Mouse (Mus musculus) embryonic facial prominence, embryonic 14.5 days (tissue): Measurements from ENCODE around the gene Cep68. TPM values are rescaled to one million over a fixed set of nuclear protein-coding genes. Genes with fewer than 3 reads are reported as not detected.

Experiments used
- ATAC-seq: fragments of 200-750 bp; cut with Nextera tagmentation; 2 replicates; pipeline ENCODE4 v1.8.0; 2017; ENCODE audit warnings: low read depth, moderate number of reproducible peaks, moderate TSS enrichment
- DNase-seq: peaks from one replicate; pipeline ENCODE4 v3.0.0-alpha.2; 2015; ENCODE audit warnings: low spot score
- H3K27ac ChIP-seq: fragments of 300-500 bp; sonication (generic); replicated peaks from 2 replicates; pipeline ENCODE4 v1.5.1; 2014; ENCODE audit warnings: low read depth, mild to moderate bottlenecking, low read length, moderate library complexity
- H3K27me3 ChIP-seq: fragments of 300-500 bp; sonication (generic); replicated peaks from 2 replicates; pipeline ENCODE4 v1.6.1; 2014; ENCODE audit warnings: low read length; ENCODE audit not compliant: control insufficient read depth, insufficient read depth
- H3K36me3 ChIP-seq: fragments of 300-500 bp; sonication (generic); 2 replicates; pipeline ENCODE4 v1.6.1; 2014; ENCODE audit warnings: low read length, mixed read lengths; ENCODE audit not compliant: control insufficient read depth, insufficient read depth
- H3K4me1 ChIP-seq: fragments of 300-500 bp; sonication (generic); 2 replicates; pipeline ENCODE4 v1.6.1; 2014; ENCODE audit warnings: antibody characterized with exemption, low read length; ENCODE audit not compliant: control insufficient read depth, insufficient read depth
- H3K4me2 ChIP-seq: fragments of 300-500 bp; sonication (generic); 2 replicates; pipeline ENCODE4 v1.6.1; 2014; ENCODE audit warnings: low read depth, mild to moderate bottlenecking, low read length, moderate library complexity, mixed read lengths
- H3K4me3 ChIP-seq: fragments of 300-500 bp; sonication (generic); 2 replicates; pipeline ENCODE4 v1.5.1; 2014; ENCODE audit warnings: low read depth, mild to moderate bottlenecking, low read length
- H3K9ac ChIP-seq: fragments of 300-500 bp; sonication (generic); 2 replicates; pipeline ENCODE4 v1.6.1; 2014; ENCODE audit warnings: low read depth, mild to moderate bottlenecking, low read length, moderate library complexity, mixed read lengths
- H3K9me3 ChIP-seq: fragments of 300-500 bp; sonication (generic); 2 replicates; pipeline ENCODE4 v1.6.1; 2016; ENCODE audit warnings: low read length; ENCODE audit not compliant: control insufficient read depth
- WGBS: fragments of 180-500 bp; shearing (Covaris S2); extraction: QIAGEN DNeasy Blood & Tissue Kit; methylation state at CpG from one replicate; pipeline ENCODE4 v1.1.7; 2014; 5-methylcytosine and 5-hydroxymethylcytosine counted together
- polyA plus RNA-seq: library from polyadenylated mRNA; unstranded; fragments of >200 nt; fragmentation: Nextera tagmentation; extraction: Ambion mirVana; gene quantifications from 2 replicates; pipeline ENCODE4 v1.2.1, GENCODE M21; 2014

The Cep68 gene
- polyA plus RNA-seq, 1 experiment from 2014 or later: 27.9 TPM

GRCm38 (mm10) chr11:20245316-20245715, 3.9 kb downstream of the Cep68 start:
- DNase-seq: no peak
- WGBS: 81% methylated on average over 6 of the region's 6 CpGs
- H3K9ac ChIP-seq: no peak overlapping the region
- ATAC-seq: no peak
- no peaks in the 10 kb centered on the region for H3K27me3 ChIP-seq
- no peak overlapping the region for H3K4me3 ChIP-seq
- H3K9me3 ChIP-seq: no peaks in the 10 kb centered on the region
- no peak overlapping the region for H3K27ac ChIP-seq
- peaks cover 30% of the 10 kb centered on the region for H3K4me1 ChIP-seq
- H3K4me2 ChIP-seq: no peak overlapping the region
- peaks cover 32% of the 10 kb centered on the region for H3K36me3 ChIP-seq

GRCm38 (mm10) chr11:20244336-20245290, 4.6 kb downstream of the Cep68 start:
- H3K27me3 ChIP-seq: no peaks in the 10 kb centered on the region
- no peaks in the 10 kb centered on the region for H3K9me3 ChIP-seq
- H3K27ac ChIP-seq: peak overlapping the region; percentile 8; the same call in 1 of the 2 replicates
- H3K9ac ChIP-seq: no peak overlapping the region
- ATAC-seq: no peak
- H3K36me3 ChIP-seq: peaks cover 39% of the 10 kb centered on the region
- WGBS: 78% methylated on average over 16 of the region's 16 CpGs
- no peak for DNase-seq
- peaks cover 27% of the 10 kb centered on the region for H3K4me1 ChIP-seq
- no peak overlapping the region for H3K4me2 ChIP-seq
- no peak overlapping the region for H3K4me3 ChIP-seq

GRCm38 (mm10) chr11:20243214-20243913, 5.9 kb downstream of the Cep68 start:
- WGBS: 25% methylated on average over 9 of the region's 9 CpGs
- Histone ChIP-seq H3K27me3 (no peaks in the 10 kb centered on the region), H3K9me3 (no peaks in the 10 kb centered on the region), H3K4me2 (no peak overlapping the region), H3K27ac (0 out of 2 replicates have a peak overlapping the region, but pooled peaks have one; percentile 1), H3K9ac (no peak overlapping the region), H3K4me3 (no peak overlapping the region), H3K36me3 (peaks cover 52% of the 10 kb centered on the region), H3K4me1 (peaks cover 27% of the 10 kb centered on the region)
- peak; percentile 56; the same call in 1 of the 2 replicates for ATAC-seq
- peak; percentile 33 for DNase-seq

- Histone ChIP-seq H3K4me3 (no peak overlapping the region), H3K27me3 (no peaks in the 10 kb centered on the region), H3K27ac (0 out of 2 replicates have a peak overlapping the region, but pooled peaks have one; percentile 1), H3K4me2 (no peak overlapping the region), H3K9me3 (no peaks in the 10 kb centered on the region), H3K9ac (no peak overlapping the region), H3K36me3 (peaks cover 60% of the 10 kb centered on the region), H3K4me1 (peaks cover 19% of the 10 kb centered on the region)
- DNase-seq (no peak), ATAC-seq (no peak)
- WGBS: 80% methylated on average over 6 of the region's 6 CpGs
These were observed 6.7 kb downstream of the Cep68 start for GRCm38 (mm10) chr11:20242366-20243056.

- H3K36me3 ChIP-seq: peaks cover 69% of the 10 kb centered on the region
- H3K9me3 ChIP-seq: no peaks in the 10 kb centered on the region
- no peak for DNase-seq
- no peak overlapping the region for H3K4me3 ChIP-seq
- H3K27ac ChIP-seq: no peak overlapping the region
- no peak overlapping the region for H3K4me2 ChIP-seq
- no peaks in the 10 kb centered on the region for H3K27me3 ChIP-seq
- no peak overlapping the region for H3K9ac ChIP-seq
- H3K4me1 ChIP-seq: peaks cover 12% of the 10 kb centered on the region
- no peak for ATAC-seq
- WGBS: 94% methylated on average over 7 of the region's 7 CpGs
These were observed 7.9 kb downstream of the Cep68 start for GRCm38 (mm10) chr11:20241311-20241710.

GRCm38 (mm10) chr11:20240331-20240730, 8.9 kb downstream of the Cep68 start:
- no peaks in the 10 kb centered on the region for H3K27me3 ChIP-seq
- no peak for ATAC-seq
- H3K4me3 ChIP-seq: no peak overlapping the region
- peaks cover 12% of the 10 kb centered on the region for H3K4me1 ChIP-seq
- H3K36me3 ChIP-seq: peaks cover 76% of the 10 kb centered on the region
- no peak for DNase-seq
- H3K9ac ChIP-seq: no peak overlapping the region
- no peak overlapping the region for H3K27ac ChIP-seq
- no peaks in the 10 kb centered on the region for H3K9me3 ChIP-seq
- no peak overlapping the region for H3K4me2 ChIP-seq
- 86% methylated on average over 4 of the region's 5 CpGs for WGBS

- DNase-seq: no peak
- no peak for ATAC-seq
- H3K27me3 ChIP-seq: no peaks in the 10 kb centered on the region
- H3K4me3 ChIP-seq: no peak overlapping the region
- H3K4me2 ChIP-seq: no peak overlapping the region
- no peaks in the 10 kb centered on the region for H3K9me3 ChIP-seq
- H3K36me3 ChIP-seq: peaks cover 78% of the 10 kb centered on the region
- 90% methylated on average over 9 of the region's 9 CpGs for WGBS
- H3K4me1 ChIP-seq: peaks cover 12% of the 10 kb centered on the region
- H3K9ac ChIP-seq: no peak overlapping the region
- H3K27ac ChIP-seq: no peak overlapping the region
These were observed 9.9 kb downstream of the Cep68 start for GRCm38 (mm10) chr11:20239279-20239861.

GRCm38 (mm10) chr11:20237976-20238375, 11.3 kb downstream of the Cep68 start:
- Histone ChIP-seq H3K4me1 (no peaks in the 10 kb centered on the region), H3K9ac (no peak overlapping the region), H3K27ac (no peak overlapping the region), H3K27me3 (no peaks in the 10 kb centered on the region), H3K36me3 (peaks cover 85% of the 10 kb centered on the region), H3K4me3 (no peak overlapping the region), H3K4me2 (no peak overlapping the region), H3K9me3 (no peaks in the 10 kb centered on the region)
- no peak for ATAC-seq
- DNase-seq: no peak
- WGBS: 76% methylated on average over 3 of the region's 3 CpGs
